Mouse (Mus musculus): ENCODE data around the gene Syn2. TPM values are rescaled to one million over a fixed set of nuclear protein-coding genes. Genes with fewer than 3 reads are reported as not detected.

Gene Syn2
- polyA plus RNA-seq, 1 experiment = 11.9 TPM

DNA sequence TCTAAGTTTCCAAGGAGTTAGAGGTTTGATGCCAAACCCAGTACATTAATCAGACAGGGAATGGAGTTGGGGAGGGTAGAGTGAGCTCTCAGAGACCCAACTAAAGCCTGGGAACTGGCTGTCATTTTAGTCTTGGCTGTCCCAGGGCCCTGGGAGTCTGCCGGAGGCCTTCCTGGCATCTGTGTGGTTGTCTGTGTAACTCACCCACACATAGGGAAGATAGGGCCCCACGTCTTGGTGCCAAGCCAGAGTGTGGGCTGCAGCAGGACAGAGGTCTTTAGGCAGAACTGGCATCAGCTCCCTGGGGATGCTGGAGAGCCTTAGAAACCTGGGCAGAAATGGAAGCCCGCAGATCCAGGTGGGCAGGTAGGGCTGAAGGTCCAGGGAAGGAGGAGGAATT lies 107.2 kb downstream of the Syn2 start:
- Histone ChIP-seq H3K4me1 (ENCODE audit: control insufficient read depth, insufficient read depth, low read length) (no peaks in the 10 kb centered on the region), H3K27ac (ENCODE audit: insufficient read depth, low read depth, low read length) (no peak overlapping the region), H3K27me3 (replicated peaks; ENCODE audit: control insufficient read depth, insufficient read depth, low read length) (no peaks in the 10 kb centered on the region), H3K4me3 (ENCODE audit: insufficient read depth, low read depth, low read length) (no peak overlapping the region), H3K36me3 (ENCODE audit: control insufficient read depth, insufficient read depth, low read length) (no peaks in the 10 kb centered on the region)
- no peak for DNase-seq
- WGBS = 90% methylated on average over 3 of the region's 3 CpGs
- TF ChIP-seq CTCF (conservative IDR thresholded peaks at IDR 0.05; ENCODE audit: insufficient read depth, insufficient read length, low read depth, low read length) = no peak
- no peak for TF ChIP-seq POLR2A (IDR thresholded peaks at IDR 0.05; ENCODE audit: low read depth, low read length)

DNA sequence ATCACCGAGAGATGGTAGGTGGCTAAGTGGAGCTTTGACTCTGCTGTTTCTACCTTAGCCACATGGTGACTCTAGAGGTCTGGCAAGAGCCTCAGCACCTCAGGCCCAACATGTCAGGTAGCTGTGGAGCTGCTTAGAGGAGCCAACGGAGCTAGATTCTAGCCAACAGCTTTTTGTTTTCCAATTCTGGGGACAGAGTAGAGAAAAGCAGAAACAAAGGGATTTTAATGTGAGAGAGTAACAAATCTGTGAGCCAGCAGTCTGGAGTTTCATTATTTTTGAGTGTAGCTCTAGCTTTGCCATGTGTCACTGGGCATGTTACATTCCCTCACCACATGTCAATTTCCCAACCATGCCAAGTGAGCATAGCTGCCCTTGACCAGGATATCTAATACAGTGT lies 109.5 kb downstream of the Syn2 start:
- H3K27ac ChIP-seq (ENCODE audit: insufficient read depth, low read depth, low read length) = no peak overlapping the region
- H3K4me3 ChIP-seq (ENCODE audit: insufficient read depth, low read depth, low read length) = no peak overlapping the region
- TF ChIP-seq CTCF (conservative IDR thresholded peaks at IDR 0.05; ENCODE audit: insufficient read depth, insufficient read length, low read depth, low read length) (no peak), POLR2A (IDR thresholded peaks at IDR 0.05; ENCODE audit: low read depth, low read length) (no peak)
- no peak for DNase-seq
- no peaks in the 10 kb centered on the region for H3K36me3 ChIP-seq (ENCODE audit: control insufficient read depth, insufficient read depth, low read length)
- no peaks in the 10 kb centered on the region for H3K4me1 ChIP-seq (ENCODE audit: control insufficient read depth, insufficient read depth, low read length)
- WGBS = 86% methylated on average over 2 of the region's 2 CpGs
- no peaks in the 10 kb centered on the region for H3K27me3 ChIP-seq (replicated peaks; ENCODE audit: control insufficient read depth, insufficient read depth, low read length)

DNA sequence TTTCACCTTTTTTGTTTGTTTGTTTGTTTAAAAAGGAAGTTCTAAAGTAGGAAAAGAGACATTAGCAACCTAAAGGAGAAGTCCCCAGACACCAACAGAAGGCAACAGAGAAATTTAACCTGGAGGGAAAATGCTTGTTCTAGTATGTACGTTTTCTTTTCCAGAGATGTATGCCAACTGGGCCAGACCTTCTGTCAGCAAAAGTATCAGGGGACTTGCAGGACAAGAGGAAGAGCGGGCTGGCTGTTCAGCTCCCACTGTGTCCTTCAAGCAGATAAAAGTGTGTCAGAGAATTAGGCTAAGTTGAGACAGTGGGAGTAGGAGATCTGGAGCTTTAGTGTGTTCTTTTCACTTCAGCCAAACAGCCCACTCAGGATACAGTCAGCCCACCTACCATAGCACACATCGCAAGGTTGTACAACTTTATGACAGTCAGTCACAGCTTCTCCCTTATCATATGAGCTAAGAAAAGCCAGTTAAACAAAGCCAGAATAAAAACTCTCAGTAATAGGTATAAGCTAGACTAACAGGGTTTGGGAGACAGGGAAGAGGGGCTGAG lies 110.9 kb downstream of the Syn2 start:
- no peaks in the 10 kb centered on the region for H3K27me3 ChIP-seq (replicated peaks; ENCODE audit: control insufficient read depth, insufficient read depth, low read length)
- no peak for DNase-seq
- H3K36me3 ChIP-seq (ENCODE audit: control insufficient read depth, insufficient read depth, low read length) = no peaks in the 10 kb centered on the region
- no peak overlapping the region for H3K27ac ChIP-seq (ENCODE audit: insufficient read depth, low read depth, low read length)
- H3K4me1 ChIP-seq (ENCODE audit: control insufficient read depth, insufficient read depth, low read length) = no peaks in the 10 kb centered on the region
- TF ChIP-seq POLR2A (IDR thresholded peaks at IDR 0.05; ENCODE audit: low read depth, low read length) (no peak), CTCF (conservative IDR thresholded peaks at IDR 0.05; ENCODE audit: insufficient read depth, insufficient read length, low read depth, low read length) (no peak)
- no peak overlapping the region for H3K4me3 ChIP-seq (ENCODE audit: insufficient read depth, low read depth, low read length)
- WGBS = 87% methylated on average over 3 of the region's 3 CpGs

DNA sequence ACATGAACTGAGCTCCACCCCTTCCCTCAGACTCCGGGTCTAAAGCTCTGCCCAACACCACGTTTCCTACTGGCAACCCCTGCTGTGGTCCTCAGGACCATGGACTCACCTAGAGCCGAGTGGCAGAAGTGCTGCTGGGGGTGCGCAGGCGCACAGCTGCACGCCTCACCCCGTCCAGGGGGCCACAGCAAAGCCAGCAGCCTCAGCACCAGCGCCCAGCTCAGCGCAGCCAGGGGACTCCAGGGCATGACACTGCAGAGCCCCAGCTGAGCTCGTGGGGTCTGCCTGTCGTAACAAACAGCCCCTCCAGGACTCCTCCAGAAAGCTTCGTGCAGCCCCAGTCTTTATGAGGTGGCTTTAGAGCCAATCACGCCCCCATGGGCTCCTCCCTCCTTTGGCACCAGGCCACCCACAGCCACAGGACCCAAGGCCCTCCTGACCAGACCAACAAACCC lies 116.9 kb downstream of the Syn2 start:
- no peak for DNase-seq
- no peak overlapping the region for H3K27ac ChIP-seq (ENCODE audit: insufficient read depth, low read depth, low read length)

DNA sequence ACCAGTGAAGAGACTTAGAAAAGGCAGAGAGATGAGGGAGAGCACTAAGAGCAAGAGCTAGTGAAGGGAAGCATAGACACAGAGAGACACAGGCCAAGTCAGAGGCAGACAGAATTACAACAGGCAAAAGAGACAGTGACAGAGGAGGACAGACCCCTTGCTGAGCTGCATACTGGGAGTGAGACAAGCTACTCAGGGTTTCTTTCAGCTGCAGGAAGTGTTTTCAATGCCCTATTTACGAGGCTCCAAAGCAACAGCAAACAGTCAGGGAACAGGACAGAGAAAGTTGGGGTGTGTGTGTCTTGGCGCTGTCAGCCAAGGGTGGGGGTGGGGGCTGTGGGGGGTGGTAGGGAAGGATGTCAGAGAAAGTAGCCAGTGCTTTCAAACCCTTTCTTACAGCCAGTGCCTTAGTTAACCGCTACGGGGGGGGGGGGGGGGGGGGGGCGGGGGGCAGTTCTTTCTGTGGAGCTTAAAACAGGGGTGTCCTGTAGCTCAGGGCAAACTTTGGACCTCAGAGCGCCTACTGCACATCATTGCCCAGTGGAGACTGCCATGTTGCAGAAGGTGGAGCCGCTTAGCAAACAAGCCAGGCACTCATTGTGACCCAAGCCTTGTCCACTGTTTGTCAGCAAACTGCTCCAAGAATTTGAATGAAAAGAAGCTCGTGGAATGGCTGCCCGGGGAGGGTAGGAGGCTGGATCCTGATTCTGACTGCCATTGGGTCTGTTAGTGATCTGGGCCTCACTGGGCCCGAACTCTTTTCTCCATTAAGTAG lies 117.6 kb downstream of the Syn2 start, which contains the start of gene Timp4:
Timp4 (minus strand) TSS at position 107 of the 775 bp plus-strand sequence.
- no peak within 1 kb of the TSS for H3K27ac ChIP-seq (ENCODE audit: insufficient read depth, low read depth, low read length)
- 48% methylated on average over 9 of the region's 10 CpGs for WGBS

More for the DNA sequence above, 116.9 kb downstream of the Syn2 start:
- no peak for TF ChIP-seq POLR2A (IDR thresholded peaks at IDR 0.05; ENCODE audit: low read depth, low read length)
- no peak for TF ChIP-seq CTCF (conservative IDR thresholded peaks at IDR 0.05; ENCODE audit: insufficient read depth, insufficient read length, low read depth, low read length)
- no peaks in the 10 kb centered on the region for H3K4me1 ChIP-seq (ENCODE audit: control insufficient read depth, insufficient read depth, low read length)
- no peak overlapping the region for H3K4me3 ChIP-seq (ENCODE audit: insufficient read depth, low read depth, low read length)
- no peaks in the 10 kb centered on the region for H3K27me3 ChIP-seq (replicated peaks; ENCODE audit: control insufficient read depth, insufficient read depth, low read length)
- H3K36me3 ChIP-seq (ENCODE audit: control insufficient read depth, insufficient read depth, low read length) = no peaks in the 10 kb centered on the region
- WGBS = 18% methylated on average over 13 of the region's 13 CpGs

DNA sequence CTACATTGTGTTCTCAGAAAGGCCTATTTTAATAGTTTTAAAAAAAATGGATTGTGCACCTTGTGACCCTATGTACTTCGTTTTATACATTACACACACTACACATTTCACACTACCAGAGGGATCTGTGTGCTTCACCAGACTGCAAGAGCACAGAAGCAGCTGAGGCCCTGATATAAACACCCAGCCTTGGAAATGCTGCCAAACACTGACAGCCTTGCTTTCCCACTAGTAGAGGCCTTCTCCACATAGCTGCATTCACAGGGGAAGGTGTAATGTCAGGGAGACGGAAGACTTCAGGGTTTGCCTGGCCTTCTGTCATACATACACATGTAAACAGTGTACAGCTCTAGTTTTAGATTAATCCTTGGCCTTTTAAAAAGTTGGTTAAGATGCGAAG lies 120.5 kb downstream of the Syn2 start:
- no peak for DNase-seq
- TF ChIP-seq CTCF (conservative IDR thresholded peaks at IDR 0.05; ENCODE audit: insufficient read depth, insufficient read length, low read depth, low read length) (no peak), POLR2A (IDR thresholded peaks at IDR 0.05; ENCODE audit: low read depth, low read length) (no peak)
- 88% methylated on average over 3 of the region's 3 CpGs for WGBS

More for the DNA sequence above, 117.6 kb downstream of the Syn2 start, which contains the start of gene Timp4:
- TF ChIP-seq POLR2A (IDR thresholded peaks at IDR 0.05; ENCODE audit: low read depth, low read length) (no peak), CTCF (conservative IDR thresholded peaks at IDR 0.05; ENCODE audit: insufficient read depth, insufficient read length, low read depth, low read length) (no peak)
- DNase-seq = no peak
- Histone ChIP-seq H3K27me3 (replicated peaks; ENCODE audit: control insufficient read depth, insufficient read depth, low read length) (no peaks in the 10 kb centered on the region), H3K36me3 (ENCODE audit: control insufficient read depth, insufficient read depth, low read length) (no peaks in the 10 kb centered on the region), H3K4me3 (ENCODE audit: insufficient read depth, low read depth, low read length) (no peak within 1 kb of the TSS), H3K4me1 (ENCODE audit: control insufficient read depth, insufficient read depth, low read length) (no peaks in the 10 kb centered on the region)

DNA sequence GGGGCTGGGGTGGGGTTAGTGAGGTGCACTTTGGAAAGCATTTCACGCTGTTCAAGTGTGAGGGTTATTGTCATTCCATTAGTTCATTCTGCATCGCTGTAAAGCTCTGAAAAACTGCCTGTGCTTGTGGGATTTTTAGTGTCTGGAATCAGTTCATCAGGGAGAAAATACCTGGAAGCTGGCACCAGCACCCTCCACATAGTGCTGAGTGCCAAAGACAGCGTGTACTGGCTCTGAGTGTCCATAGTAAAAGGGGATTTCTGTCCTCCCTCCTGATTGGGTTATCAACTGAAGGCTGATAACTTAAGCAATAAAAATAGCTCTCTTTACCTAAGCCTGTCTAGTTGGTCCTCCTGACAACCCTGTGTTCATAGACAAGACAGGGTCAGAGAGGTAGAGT lies 125.8 kb downstream of the Syn2 start:
- H3K27ac ChIP-seq (ENCODE audit: insufficient read depth, low read depth, low read length) = no peak overlapping the region
- TF ChIP-seq CTCF (conservative IDR thresholded peaks at IDR 0.05; ENCODE audit: insufficient read depth, insufficient read length, low read depth, low read length) (no peak), POLR2A (IDR thresholded peaks at IDR 0.05; ENCODE audit: low read depth, low read length) (no peak)
- no peak overlapping the region for H3K4me3 ChIP-seq (ENCODE audit: insufficient read depth, low read depth, low read length)
- no peaks in the 10 kb centered on the region for H3K36me3 ChIP-seq (ENCODE audit: control insufficient read depth, insufficient read depth, low read length)
- no peak for DNase-seq
- no peaks in the 10 kb centered on the region for H3K27me3 ChIP-seq (replicated peaks; ENCODE audit: control insufficient read depth, insufficient read depth, low read length)
- 94% methylated on average over 3 of the region's 3 CpGs for WGBS
- no peaks in the 10 kb centered on the region for H3K4me1 ChIP-seq (ENCODE audit: control insufficient read depth, insufficient read depth, low read length)

More for the DNA sequence above, 120.5 kb downstream of the Syn2 start:
- no peaks in the 10 kb centered on the region for H3K27me3 ChIP-seq (replicated peaks; ENCODE audit: control insufficient read depth, insufficient read depth, low read length)
- no peaks in the 10 kb centered on the region for H3K36me3 ChIP-seq (ENCODE audit: control insufficient read depth, insufficient read depth, low read length)
- no peaks in the 10 kb centered on the region for H3K4me1 ChIP-seq (ENCODE audit: control insufficient read depth, insufficient read depth, low read length)
- no peak overlapping the region for H3K27ac ChIP-seq (ENCODE audit: insufficient read depth, low read depth, low read length)
- no peak overlapping the region for H3K4me3 ChIP-seq (ENCODE audit: insufficient read depth, low read depth, low read length)
